Mouse (Mus musculus): ENCODE results near the gene Oosp2. TPM values are rescaled to one million over a fixed set of nuclear protein-coding genes. Genes with fewer than 3 reads are reported as not detected.

Oosp2 gene
- total RNA-seq, 2 experiments from 2014 or later: 3.4 TPM; not detected in 1

DNA sequence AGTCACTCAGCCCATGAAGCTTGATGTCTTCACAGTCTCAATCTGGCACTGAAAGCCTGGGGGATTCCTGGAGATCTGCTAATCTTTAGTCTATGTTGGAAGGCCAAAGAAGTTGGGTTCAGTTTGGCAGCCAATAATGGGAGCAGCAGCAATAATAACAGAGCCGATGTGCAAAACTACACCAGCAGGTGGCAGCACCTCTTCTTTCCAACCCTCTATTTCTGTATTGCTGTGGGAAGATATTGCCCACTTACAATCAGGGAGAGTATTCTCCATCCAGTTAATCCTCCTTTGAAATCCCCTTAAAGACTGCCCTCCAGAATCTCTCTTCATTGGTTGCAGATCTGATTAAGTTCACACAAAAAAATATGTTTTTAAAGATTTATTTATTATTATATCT, 52.2 kb downstream of the Oosp2 start:
- peak; percentile 62 for ATAC-seq (replicated peaks; ENCODE audit: poor library complexity)

GRCm38 (mm10) chr19:11604603-11605002, 55.8 kb downstream of the Oosp2 start, which contains the start of gene Ms4a6d:
TSS of gene Ms4a6d (minus strand) at chr19:11604849.
- peak; percentile 38 for ATAC-seq (replicated peaks; ENCODE audit: poor library complexity)

- peak; percentile 89 for ATAC-seq (replicated peaks; ENCODE audit: poor library complexity)
These were observed 58.3 kb downstream of the Oosp2 start for GRCm38 (mm10) chr19:11602026-11602425.

GRCm38 (mm10) chr19:11601349-11601748, 59.0 kb downstream of the Oosp2 start:
- ATAC-seq (replicated peaks; ENCODE audit: poor library complexity): no peak

Other genes with a start within 250 kb of the Oosp2 start
- 4.8 and 5.3 TPM in 2 replicates for gene Ms4a4b, start 217.0 kb downstream of the Oosp2 start, total RNA-seq (2015)
- 0.88 and 1.00 TPM in 2 replicates for gene Ms4a4b, start 217.0 kb downstream of the Oosp2 start, total RNA-seq (2017)
- gene Ms4a6c, start 191.2 kb downstream of the Oosp2 start, total RNA-seq (2015): 181 and 238 TPM in 2 replicates
- 142 and 174 TPM in 2 replicates for gene Ms4a6c, start 191.2 kb downstream of the Oosp2 start, total RNA-seq (2017)
- gene Gm8369, start 174.6 kb downstream of the Oosp2 start, total RNA-seq (2015): 0.67 and 2.5 TPM in 2 replicates
- 1.2 and 1.3 TPM in 2 replicates for gene Gm8369, start 174.6 kb downstream of the Oosp2 start, total RNA-seq (2017)
- gene Ms4a6b, start 144.0 kb downstream of the Oosp2 start, total RNA-seq (2015): 44.8 and 47.0 TPM in 2 replicates
- 19.8 and 24.4 TPM in 2 replicates for gene Ms4a6b, start 144.0 kb downstream of the Oosp2 start, total RNA-seq (2017)
- not detected in 2 replicates for gene Ms4a4d, start 123.8 kb downstream of the Oosp2 start, total RNA-seq (2015)
- not detected in 2 replicates for gene Ms4a4d, start 123.8 kb downstream of the Oosp2 start, total RNA-seq (2017)
- gene Ms4a6d, start 55.7 kb downstream of the Oosp2 start, total RNA-seq (2015): 5.1 and 5.9 TPM in 2 replicates
- 3.0 and 4.2 TPM in 2 replicates for gene Ms4a6d, start 55.7 kb downstream of the Oosp2 start, total RNA-seq (2017)
- gene Ms4a2, start 36.8 kb downstream of the Oosp2 start, total RNA-seq (2015): 18.2 and 21.8 TPM in 2 replicates
- 17.5 and 20.2 TPM in 2 replicates for gene Ms4a2, start 36.8 kb downstream of the Oosp2 start, total RNA-seq (2017)
- 1,524 and 1,660 TPM in 2 replicates for gene Ms4a3, start 19.7 kb downstream of the Oosp2 start, total RNA-seq (2015)
- gene Ms4a3, start 19.7 kb downstream of the Oosp2 start, total RNA-seq (2017): 866 and 1,151 TPM in 2 replicates
- 5.7 and 7.6 TPM in 2 replicates for gene Oosp1, start 30.6 kb upstream of the Oosp2 start, total RNA-seq (2015)
- gene Oosp1, start 30.6 kb upstream of the Oosp2 start, total RNA-seq (2017): 6.9 and 13.5 TPM in 2 replicates
- not detected in 2 replicates for gene Oosp3, start 36.5 kb upstream of the Oosp2 start, total RNA-seq (2015)
- not detected in 2 replicates for gene Oosp3, start 36.5 kb upstream of the Oosp2 start, total RNA-seq (2017)
- gene Gif, start 87.0 kb upstream of the Oosp2 start, total RNA-seq (2015): not detected in 2 replicates
- gene Gif, start 87.0 kb upstream of the Oosp2 start, total RNA-seq (2017): not detected in 2 replicates
- 79.3 and 89.8 TPM in 2 replicates for gene Mrpl16, start 109.8 kb upstream of the Oosp2 start, total RNA-seq (2015)
- 104 and 113 TPM in 2 replicates for gene Mrpl16, start 109.8 kb upstream of the Oosp2 start, total RNA-seq (2017)
- 6.4 and 7.4 TPM in 2 replicates for gene Stx3, start 158.8 kb upstream of the Oosp2 start, total RNA-seq (2015)
- gene Stx3, start 158.8 kb upstream of the Oosp2 start, total RNA-seq (2017): 5.6 and 7.0 TPM in 2 replicates
- gene Olfr1417, start 178.7 kb upstream of the Oosp2 start, total RNA-seq (2015): not detected in 2 replicates
- gene Olfr1417, start 178.7 kb upstream of the Oosp2 start, total RNA-seq (2017): not detected in 2 replicates
- not detected in 2 replicates for gene Olfr1418, start 200.5 kb upstream of the Oosp2 start, total RNA-seq (2015)
- gene Olfr1418, start 200.5 kb upstream of the Oosp2 start, total RNA-seq (2017): not detected in 2 replicates
- gene Olfr1419, start 214.5 kb upstream of the Oosp2 start, total RNA-seq (2015): not detected in 2 replicates
- not detected in 2 replicates for gene Olfr1419, start 214.5 kb upstream of the Oosp2 start, total RNA-seq (2017)
- not detected in 2 replicates for gene Olfr1420, start 226.0 kb upstream of the Oosp2 start, total RNA-seq (2015)
- gene Olfr1420, start 226.0 kb upstream of the Oosp2 start, total RNA-seq (2017): not detected in 2 replicates

All from megakaryocyte progenitor cell, adult 5-6 weeks (primary cell).